Mouse (Mus musculus): ENCODE measurements around the gene Kiss1.

DNA sequence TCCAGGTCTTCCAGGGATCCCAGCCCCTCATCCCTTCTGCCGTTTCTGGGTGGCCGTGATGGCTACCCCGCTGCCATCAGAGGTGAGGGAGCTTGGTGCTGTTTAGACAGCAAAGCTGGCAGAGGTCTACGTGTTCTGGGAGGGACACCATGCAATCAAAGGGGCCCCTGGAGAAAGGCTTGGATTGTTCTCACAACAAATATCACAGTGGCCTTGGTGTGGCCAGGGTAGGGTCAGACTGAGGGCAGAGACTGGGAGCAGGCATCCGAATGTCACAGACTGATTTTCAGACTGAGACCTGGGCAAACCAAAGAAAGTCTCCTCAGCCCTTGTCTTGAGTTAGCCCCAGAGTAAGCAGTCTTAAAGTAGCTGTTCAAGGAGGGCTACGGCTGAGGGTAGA, 49.8 kb downstream of the Kiss1 start:
- TF ChIP-seq CTCF (IDR thresholded peaks at IDR 0.05; ENCODE audit: borderline replicate concordance, insufficient read depth, low read depth, low read length) (no peak), POLR2A (IDR thresholded peaks at IDR 0.05; ENCODE audit: borderline replicate concordance, insufficient read depth, low read length) (no peak)
